16 mouse cellular contexts compared by ENCODE assay signal in the genomic region with DNA sequence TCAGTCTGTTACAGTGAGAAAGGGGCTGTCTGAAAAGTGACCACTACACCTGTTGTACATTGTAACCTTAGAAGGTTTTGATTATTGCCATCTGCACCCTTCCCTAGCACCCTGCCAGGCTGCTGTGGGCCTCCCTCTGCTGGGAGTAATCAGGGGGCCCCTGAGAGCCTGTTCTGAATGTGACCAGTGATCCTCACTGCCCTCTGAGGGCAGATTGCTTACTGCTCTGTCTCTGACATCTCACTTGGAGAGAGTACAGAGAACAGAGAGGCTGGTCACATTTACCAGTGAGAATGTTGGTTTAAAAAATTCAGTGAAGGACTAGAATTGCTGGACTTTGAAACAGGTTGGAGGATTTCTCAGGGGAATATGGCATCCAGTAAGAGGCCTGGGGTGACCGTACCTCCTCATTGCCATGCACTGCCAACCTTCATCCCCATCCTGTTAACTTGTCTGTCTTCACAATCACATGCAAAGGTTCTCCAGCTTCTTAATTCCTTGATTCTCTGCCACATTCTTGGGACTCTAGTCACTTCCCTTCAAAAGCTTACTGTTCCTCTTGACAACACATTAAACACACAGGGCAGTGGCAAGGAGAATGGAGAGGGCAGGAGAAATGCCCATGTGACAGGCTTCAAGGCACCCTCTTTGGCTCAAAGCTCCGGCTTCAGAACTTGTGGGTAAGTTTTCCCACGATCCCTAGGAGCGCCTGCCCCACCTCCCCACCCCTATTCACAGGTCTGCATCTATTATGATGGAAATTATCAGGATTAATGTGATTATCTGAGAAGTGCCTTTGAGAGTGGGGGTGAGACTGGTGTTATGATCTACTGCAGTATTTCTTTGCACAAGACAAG. TPM values are rescaled to one million over a fixed set of nuclear protein-coding genes. Genes with fewer than 3 reads are reported as not detected.
DNase-seq lines count a peak whose midpoint lies in the region; ATAC-seq lines count a peak whose summit lies in the region.
"Had no signal": no experiment of that assay in that cellular context is flagged by ENCODE, and none has a peak within 500 bp of the region (broad histone marks: within the 10 kb centered on the region; RNA-seq: fewer than 3 reads in every experiment).

No protein-coding gene starts in this region.

- no peaks in the 10 kb centered on the region for H3K4me1 ChIP-seq in embryonic facial prominence, embryonic 11.5 days (ENCODE audit: control insufficient read depth, insufficient read depth, low read length)
- peaks cover 14% of the 10 kb centered on the region for H3K4me1 ChIP-seq in embryonic facial prominence, embryonic 10.5 days
- peaks cover 19% of the 10 kb centered on the region for H3K4me1 ChIP-seq in forebrain, embryonic 16.5 days (replicated peaks; ENCODE audit: control insufficient read depth, insufficient read depth, low read length)
- 0 out of 2 replicates have a peak, but pooled peaks cover 3% of the 10 kb centered on the region for H3K4me1 ChIP-seq in lung, embryonic 16.5 days (replicated peaks; ENCODE audit: control insufficient read depth, insufficient read depth, low read length)
- peaks cover 24% of the 10 kb centered on the region for H3K4me1 ChIP-seq in neural tube, embryonic 13.5 days (replicated peaks)
- no peaks in the 10 kb centered on the region for H3K4me1 ChIP-seq in heart, embryonic 11.5 days (ENCODE audit: control insufficient read depth, insufficient read depth, low read length)
- H3K4me1 ChIP-seq: embryonic facial prominence, embryonic 13.5 days had no signal

- 86% methylated on average over 4 of the region's 4 CpGs for WGBS in embryonic facial prominence, embryonic 11.5 days
- 79% methylated on average over 4 of the region's 4 CpGs for WGBS in embryonic facial prominence, embryonic 10.5 days
- WGBS in forebrain, embryonic 16.5 days, result 9% methylated on average over 4 of the region's 4 CpGs
- 71% methylated on average over 4 of the region's 4 CpGs for WGBS in lung, embryonic 16.5 days
- WGBS in neural tube, embryonic 13.5 days, result 42% methylated on average over 4 of the region's 4 CpGs
- WGBS in heart, embryonic 11.5 days (ENCODE audit: insufficient replicate concordance), result 88% methylated on average over 4 of the region's 4 CpGs

- no peaks in the 10 kb centered on the region; the same call in 1 of the 2 replicates for H3K36me3 ChIP-seq in embryonic facial prominence, embryonic 11.5 days (replicated peaks; ENCODE audit: control insufficient read depth, insufficient read depth, low read depth, low read length)
- H3K36me3 ChIP-seq in embryonic facial prominence, embryonic 10.5 days (replicated peaks), result peaks cover 91% of the 10 kb centered on the region
- H3K36me3 ChIP-seq in forebrain, embryonic 16.5 days (ENCODE audit: control insufficient read depth, insufficient read depth), result peaks cover 23% of the 10 kb centered on the region
- peaks cover 11% of the 10 kb centered on the region for H3K36me3 ChIP-seq in lung, embryonic 16.5 days (ENCODE audit: control insufficient read depth, insufficient read depth, low read length)
- H3K36me3 ChIP-seq in neural tube, embryonic 13.5 days, result peaks cover 62% of the 10 kb centered on the region
- H3K36me3 ChIP-seq in heart, embryonic 11.5 days (ENCODE audit: control insufficient read depth, insufficient read depth, low read length), result peaks cover 13% of the 10 kb centered on the region

- H3K9ac ChIP-seq in embryonic facial prominence, embryonic 11.5 days (replicated peaks; ENCODE audit: low read length), result no peak overlapping the region
- no peak overlapping the region for H3K9ac ChIP-seq in forebrain, embryonic 16.5 days (replicated peaks; ENCODE audit: low read depth, low read length)
- H3K9ac ChIP-seq in lung, embryonic 16.5 days (ENCODE audit: low read length), result no peak overlapping the region
- no peak overlapping the region for H3K9ac ChIP-seq in neural tube, embryonic 13.5 days
- no peak overlapping the region for H3K9ac ChIP-seq in heart, embryonic 11.5 days (ENCODE audit: low read depth, low read length)
- H3K9ac ChIP-seq: embryonic facial prominence, embryonic 13.5 days; liver, embryonic 14.5 days had no signal

- no peak overlapping the region for H3K4me3 ChIP-seq in embryonic facial prominence, embryonic 11.5 days (ENCODE audit: low read depth, low read length)
- H3K4me3 ChIP-seq in embryonic facial prominence, embryonic 10.5 days, result no peak overlapping the region
- no peak overlapping the region for H3K4me3 ChIP-seq in forebrain, embryonic 16.5 days (replicated peaks; ENCODE audit: low read length)
- no peak overlapping the region for H3K4me3 ChIP-seq in lung, embryonic 16.5 days (ENCODE audit: low read length)
- no peak overlapping the region for H3K4me3 ChIP-seq in neural tube, embryonic 13.5 days
- H3K4me3 ChIP-seq in heart, embryonic 11.5 days (ENCODE audit: low read depth, low read length), result no peak overlapping the region
- H3K4me3 ChIP-seq: embryonic facial prominence, embryonic 13.5 days; left cerebral cortex, adult 2 months had no signal

- DNase-seq in embryonic facial prominence, embryonic 11.5 days (ENCODE audit: low spot score), result peak; percentile 20
- no peak for DNase-seq in embryonic facial prominence, embryonic 10.5 days (ENCODE audit: low spot score)
- no peak for DNase-seq in spleen, adult 12 weeks (ENCODE audit: low spot score)
- no peak for DNase-seq in thymus, postnatal 4 days
- DNase-seq: B cell, adult 2 months; gastrocnemius, postnatal 14 days; heart, postnatal 14 days; thymus, postnatal 36 days had no signal

- H3K4me2 ChIP-seq in embryonic facial prominence, embryonic 11.5 days (ENCODE audit: low read depth, low read length), result no peak overlapping the region
- H3K4me2 ChIP-seq in forebrain, embryonic 16.5 days (ENCODE audit: low read length), result no peak overlapping the region
- H3K4me2 ChIP-seq in lung, embryonic 16.5 days (ENCODE audit: low read depth, low read length), result no peak overlapping the region
- no peak overlapping the region for H3K4me2 ChIP-seq in neural tube, embryonic 13.5 days
- no peak overlapping the region for H3K4me2 ChIP-seq in heart, embryonic 11.5 days
- H3K4me2 ChIP-seq: embryonic facial prominence, embryonic 13.5 days had no signal

- no peak overlapping the region for H3K27ac ChIP-seq in embryonic facial prominence, embryonic 11.5 days (replicated peaks; ENCODE audit: low read depth, low read length)
- no peak overlapping the region for H3K27ac ChIP-seq in embryonic facial prominence, embryonic 10.5 days (replicated peaks)
- H3K27ac ChIP-seq in forebrain, embryonic 16.5 days (ENCODE audit: low read length), result peak overlapping the region; percentile 67
- peak overlapping the region; percentile 3; the same call in 1 of the 2 replicates for H3K27ac ChIP-seq in lung, embryonic 16.5 days (ENCODE audit: low read length)
- peak overlapping the region; percentile 73 for H3K27ac ChIP-seq in neural tube, embryonic 13.5 days (replicated peaks)
- no peak overlapping the region for H3K27ac ChIP-seq in heart, embryonic 11.5 days (ENCODE audit: low read depth, low read length)
- H3K27ac ChIP-seq: embryonic facial prominence, embryonic 13.5 days; kidney, postnatal 0 days; left cerebral cortex, adult 2 months; liver, embryonic 14.5 days had no signal

- H3K9me3 ChIP-seq in embryonic facial prominence, embryonic 11.5 days (replicated peaks; ENCODE audit: control insufficient read depth, low read length), result no peaks in the 10 kb centered on the region
- no peaks in the 10 kb centered on the region for H3K9me3 ChIP-seq in embryonic facial prominence, embryonic 10.5 days
- H3K9me3 ChIP-seq in forebrain, embryonic 16.5 days (ENCODE audit: control insufficient read depth, low read length), result no peaks in the 10 kb centered on the region
- peaks cover 3% of the 10 kb centered on the region; the same call in 1 of the 2 replicates for H3K9me3 ChIP-seq in lung, embryonic 16.5 days (ENCODE audit: control insufficient read depth, low read length)
- H3K9me3 ChIP-seq in neural tube, embryonic 13.5 days, result no peaks in the 10 kb centered on the region
- no peaks in the 10 kb centered on the region for H3K9me3 ChIP-seq in heart, embryonic 11.5 days (replicated peaks; ENCODE audit: control insufficient read depth, low read length)
- H3K9me3 ChIP-seq: embryonic facial prominence, embryonic 13.5 days had no signal

- 0 out of 2 replicates have a peak, but pooled peaks have one; percentile 50 for ATAC-seq in embryonic facial prominence, embryonic 11.5 days (replicated peaks; ENCODE audit: insufficient number of reproducible peaks, low FRiP score, low TSS enrichment, low read depth)
- ATAC-seq in forebrain, embryonic 16.5 days, result peak; percentile 79
- ATAC-seq in lung, embryonic 16.5 days (ENCODE audit: low read depth), result peak; percentile 60
- ATAC-seq in neural tube, embryonic 13.5 days (ENCODE audit: low read depth), result peak; percentile 66
- ATAC-seq in heart, embryonic 11.5 days (replicated peaks; ENCODE audit: insufficient number of reproducible peaks, low FRiP score, low TSS enrichment), result no peak

- no peaks in the 10 kb centered on the region for H3K27me3 ChIP-seq in embryonic facial prominence, embryonic 11.5 days (ENCODE audit: control insufficient read depth, insufficient read depth, low read length)
- H3K27me3 ChIP-seq in embryonic facial prominence, embryonic 10.5 days (replicated peaks; ENCODE audit: low read depth, poor library complexity, severe bottlenecking), result no peaks in the 10 kb centered on the region
- H3K27me3 ChIP-seq in forebrain, embryonic 16.5 days (replicated peaks; ENCODE audit: control insufficient read depth, insufficient read depth, low read length), result no peaks in the 10 kb centered on the region
- no peaks in the 10 kb centered on the region for H3K27me3 ChIP-seq in lung, embryonic 16.5 days (ENCODE audit: control insufficient read depth, insufficient read depth, low read depth, low read length)
- H3K27me3 ChIP-seq in neural tube, embryonic 13.5 days, result no peaks in the 10 kb centered on the region
- no peaks in the 10 kb centered on the region for H3K27me3 ChIP-seq in heart, embryonic 11.5 days (ENCODE audit: control insufficient read depth, insufficient read depth, low read length)
- H3K27me3 ChIP-seq: embryonic facial prominence, embryonic 13.5 days had no signal

RNA-seq across cellular contexts. Expression of a gene that starts 26.1 kb away (rescaled TPM):
- polyA plus RNA-seq in embryonic facial prominence, embryonic 11.5 days (2014; fragmentation: Nextera tagmentation; extraction: Ambion mirVana), result 0.40 and 0.49 TPM in 2 replicates
- polyA plus RNA-seq in embryonic facial prominence, embryonic 10.5 days (2016; fragmentation: Nextera tagmentation; extraction: Ambion mirVana), result 0.64 and 0.65 TPM in 2 replicates
- 9.5 and 10.4 TPM in 2 replicates for polyA plus RNA-seq in forebrain, embryonic 16.5 days (2015; fragmentation: Nextera tagmentation; extraction: Ambion mirVana)
- polyA plus RNA-seq in lung, embryonic 16.5 days (2015; fragmentation: Nextera tagmentation; extraction: Ambion mirVana), result 0.38 and 0.41 TPM in 2 replicates
- polyA plus RNA-seq in neural tube, embryonic 13.5 days (2015; fragmentation: Nextera tagmentation; extraction: Ambion mirVana), result 4.8 and 4.9 TPM in 2 replicates
- polyA plus RNA-seq in heart, embryonic 11.5 days (2014; fragmentation: Nextera tagmentation; extraction: Ambion mirVana), result 0.92 and 1.7 TPM in 2 replicates

Comparison
In these comparisons a context has a peak if more than half of its experiments do, and no peak if none do; other contexts are left out.
1. H3K27ac ChIP-seq: peak in forebrain, embryonic 16.5 days (single experiment), lung, embryonic 16.5 days (single experiment) and neural tube, embryonic 13.5 days (single experiment); none in embryonic facial prominence, embryonic 11.5 days (single experiment), embryonic facial prominence, embryonic 10.5 days (single experiment) and heart, embryonic 11.5 days (single experiment).